Mouse (Mus musculus) heart, adult 2 months (tissue): Measurements from ENCODE around the gene 1810055G02Rik.

Experiments used
- CTCF ChIP-seq: fragments of 200-600 bp; IDR thresholded peaks from 2 replicates; pipeline ENCODE4 v1.8.1; 2022; ENCODE audit warnings: antibody characterized with exemption, mild to moderate bottlenecking, moderate library complexity
- EP300 ChIP-seq: fragments of 200-500 bp; IDR thresholded peaks from 2 replicates; pipeline ENCODE4 v1.6.1; 2011; ENCODE audit warnings: low read depth, low read length, control low read depth; ENCODE audit not compliant: insufficient read depth
- POLR2A ChIP-seq: fragments of 200-500 bp; IDR thresholded peaks from 2 replicates; pipeline ENCODE4 v1.6.1; 2011; ENCODE audit warnings: mild to moderate bottlenecking, low read depth, low read length, control low read depth; ENCODE audit not compliant: insufficient read depth

- TF ChIP-seq POLR2A: no peak
- peak; percentile 75 for TF ChIP-seq CTCF
- no peak for TF ChIP-seq EP300
Measured at GRCm38 (mm10) chr19:3723904-3724303, 15.8 kb downstream of the 1810055G02Rik start.
